Mouse (Mus musculus) stomach, postnatal 0 days (tissue): ENCODE data around the gene Il17c. TPM values are rescaled to one million over a fixed set of nuclear protein-coding genes. Genes with fewer than 3 reads are reported as not detected.

Experiments used
- ATAC-seq: fragments of 200-750 bp; cut with Nextera tagmentation; 2 replicates; pipeline ENCODE4 v1.8.0; 2017; ENCODE audit not compliant: low FRiP score, low TSS enrichment
- DNase-seq: peaks from one replicate; pipeline ENCODE4 v3.0.0-alpha.2; 2016; ENCODE audit warnings: low spot score
- H3K27ac ChIP-seq: fragments of 300-500 bp; sonication (generic); replicated peaks from 2 replicates; pipeline ENCODE4 v1.5.1; 2014; ENCODE audit warnings: mild to moderate bottlenecking, control low read depth
- H3K27me3 ChIP-seq: fragments of 300-500 bp; sonication (generic); 2 replicates; pipeline ENCODE4 v1.6.1; 2014; ENCODE audit warnings: low read length; ENCODE audit not compliant: control insufficient read depth, insufficient read depth
- H3K36me3 ChIP-seq: fragments of 300-500 bp; sonication (generic); 2 replicates; pipeline ENCODE4 v1.6.1; 2014; ENCODE audit warnings: low read length, mixed read lengths; ENCODE audit not compliant: control insufficient read depth, insufficient read depth
- H3K4me1 ChIP-seq: fragments of 300-500 bp; sonication (generic); replicated peaks from 2 replicates; pipeline ENCODE4 v1.6.1; 2014; ENCODE audit warnings: antibody characterized with exemption; ENCODE audit not compliant: control insufficient read depth, insufficient read depth
- H3K4me2 ChIP-seq: fragments of 300-500 bp; sonication (generic); replicated peaks from 2 replicates; pipeline ENCODE4 v1.6.1; 2014; ENCODE audit warnings: low read depth, mild to moderate bottlenecking, control low read depth, moderate library complexity
- H3K4me3 ChIP-seq: fragments of 300-500 bp; sonication (generic); 2 replicates; pipeline ENCODE4 v1.5.1; 2014; ENCODE audit warnings: low read depth, low read length, control low read depth
- H3K9ac ChIP-seq: fragments of 300-500 bp; sonication (generic); 2 replicates; pipeline ENCODE4 v1.6.1; 2014; ENCODE audit warnings: mild to moderate bottlenecking, low read length, control low read depth, mixed read lengths
- H3K9me3 ChIP-seq: fragments of 300-500 bp; sonication (generic); 2 replicates; pipeline ENCODE4 v1.6.1; 2016; ENCODE audit warnings: low read length; ENCODE audit not compliant: control insufficient read depth
- CTCF ChIP-seq: IDR thresholded peaks from 2 replicates; pipeline ENCODE4 v1.5.1; 2016; ENCODE audit warnings: antibody characterized with exemption, low read depth, mild to moderate bottlenecking, moderate library complexity
- EP300 ChIP-seq: optimal IDR thresholded peaks from 2 replicates; pipeline ENCODE3; 2016; ENCODE audit warnings: antibody characterized with exemption
- WGBS: fragments of 180-500 bp; shearing (Covaris S2); extraction: QIAGEN DNeasy Blood & Tissue Kit; methylation state at CpG from one replicate; pipeline ENCODE4 v1.1.7; 2014; 5-methylcytosine and 5-hydroxymethylcytosine counted together
- polyA plus RNA-seq: library from polyadenylated mRNA; unstranded; fragments of >200 nt; fragmentation: Nextera tagmentation; extraction: Ambion mirVana; gene quantifications from 2 replicates; pipeline ENCODE4 v1.2.1, GENCODE M21; 2015

Il17c gene
- polyA plus RNA-seq, 1 experiment from 2014 or later: 0.32 TPM

DNA sequence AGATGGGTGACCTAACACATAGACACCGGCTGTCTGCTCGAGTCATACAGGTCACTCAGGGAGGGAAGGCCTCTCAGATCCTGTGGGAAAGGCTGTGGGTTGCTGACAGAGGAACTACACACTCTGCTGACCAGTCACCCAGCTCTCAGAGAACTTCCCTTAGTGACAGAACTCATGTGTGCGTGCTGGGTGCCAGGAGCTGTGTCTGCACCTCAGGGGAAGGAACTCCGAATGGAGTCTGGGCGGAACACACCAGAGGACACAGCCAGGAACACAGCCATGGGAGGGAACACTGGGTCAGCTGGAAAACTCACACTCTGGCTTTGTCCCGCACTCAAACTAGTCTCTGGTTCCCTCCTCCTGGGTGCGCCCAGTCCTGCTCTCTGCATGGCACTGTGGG lies 14.1 kb upstream of the Il17c start:
- no peak for ATAC-seq
- H3K27me3 ChIP-seq: no peaks in the 10 kb centered on the region
- WGBS: 92% methylated on average over 7 of the region's 7 CpGs

DNA sequence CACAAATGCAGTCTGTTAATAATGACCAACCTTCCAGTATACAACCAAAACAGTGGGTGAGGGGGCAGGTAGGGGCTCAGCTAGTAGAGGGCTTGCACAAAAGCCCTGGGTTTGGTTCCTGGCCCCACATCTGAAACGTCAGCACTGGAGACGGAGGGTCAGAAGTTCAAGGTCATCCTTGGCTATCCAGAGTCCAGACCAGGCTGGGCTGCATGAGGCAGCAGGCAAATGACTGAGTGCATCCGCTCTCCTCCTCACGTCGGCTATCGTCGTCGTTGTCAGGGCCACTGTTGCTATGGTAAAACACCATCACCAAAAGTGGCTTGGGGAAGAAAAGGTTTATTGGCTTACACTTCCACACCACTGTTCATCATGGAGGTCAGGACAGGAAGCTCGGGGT lies 7.5 kb upstream of the Il17c start:
- Histone ChIP-seq H3K9me3 (no peaks in the 10 kb centered on the region), H3K27me3 (no peaks in the 10 kb centered on the region), H3K36me3 (peaks cover 55% of the 10 kb centered on the region), H3K9ac (no peak overlapping the region), H3K27ac (no peak overlapping the region), H3K4me1 (no peaks in the 10 kb centered on the region), H3K4me3 (no peak overlapping the region), H3K4me2 (no peak overlapping the region)
- no peak for ATAC-seq
- 84% methylated on average over 9 of the region's 9 CpGs for whole genome bisulfite sequencing
- DNase-seq: no peak
- TF ChIP-seq CTCF (no peak), EP300 (no peak)

More for the DNA sequence above, 14.1 kb upstream of the Il17c start:
- no peaks in the 10 kb centered on the region for H3K4me1 ChIP-seq
- no peak overlapping the region for H3K27ac ChIP-seq
- no peak overlapping the region for H3K4me3 ChIP-seq
- no peak overlapping the region for H3K9ac ChIP-seq
- H3K9me3 ChIP-seq: no peaks in the 10 kb centered on the region
- H3K4me2 ChIP-seq: no peak overlapping the region
- no peak for DNase-seq
- H3K36me3 ChIP-seq: peaks cover 58% of the 10 kb centered on the region
- TF ChIP-seq EP300 (no peak), CTCF (no peak)

GRCm38 (mm10) chr8:122415554-122415953 lies 6.3 kb upstream of the Il17c start:
- ATAC-seq: no peak
- no peak for TF ChIP-seq EP300
- no peak for TF ChIP-seq CTCF
- Histone ChIP-seq H3K36me3 (peaks cover 48% of the 10 kb centered on the region), H3K27ac (no peak overlapping the region), H3K4me2 (no peak overlapping the region), H3K4me1 (no peaks in the 10 kb centered on the region), H3K27me3 (no peaks in the 10 kb centered on the region), H3K4me3 (no peak overlapping the region), H3K9me3 (no peaks in the 10 kb centered on the region), H3K9ac (no peak overlapping the region)
- 77% methylated on average over 6 of the region's 6 CpGs for WGBS
- no peak for DNase-seq

- no peak for ATAC-seq
- Histone ChIP-seq H3K27me3 (no peaks in the 10 kb centered on the region), H3K36me3 (peaks cover 18% of the 10 kb centered on the region), H3K4me1 (no peaks in the 10 kb centered on the region), H3K27ac (no peak overlapping the region; the same call in 1 of the 2 replicates), H3K9me3 (no peaks in the 10 kb centered on the region), H3K9ac (no peak overlapping the region), H3K4me3 (no peak overlapping the region), H3K4me2 (no peak overlapping the region)
- DNase-seq: no peak
- WGBS: 62% methylated on average over 9 of the region's 9 CpGs
- TF ChIP-seq CTCF (no peak), EP300 (no peak)
Observed at GRCm38 (mm10) chr8:122419881-122420555, 1.8 kb upstream of the Il17c start.

GRCm38 (mm10) chr8:122423217-122423616 lies 1.4 kb downstream of the Il17c start:
- H3K36me3 ChIP-seq: no peaks in the 10 kb centered on the region
- TF ChIP-seq EP300 (no peak), CTCF (no peak)
- ATAC-seq (no peak), DNase-seq (no peak)
- H3K4me3 ChIP-seq: no peak overlapping the region
- H3K9ac ChIP-seq: no peak overlapping the region
- no peak overlapping the region for H3K27ac ChIP-seq
- H3K27me3 ChIP-seq: no peaks in the 10 kb centered on the region
- WGBS: 87% methylated on average over 24 of the region's 24 CpGs
- no peaks in the 10 kb centered on the region for H3K4me1 ChIP-seq
- H3K4me2 ChIP-seq: no peak overlapping the region
- H3K9me3 ChIP-seq: no peaks in the 10 kb centered on the region

GRCm38 (mm10) chr8:122423659-122424058 lies 1.8 kb downstream of the Il17c start:
- Histone ChIP-seq H3K9ac (no peak overlapping the region), H3K36me3 (no peaks in the 10 kb centered on the region), H3K4me2 (no peak overlapping the region), H3K27me3 (no peaks in the 10 kb centered on the region), H3K4me1 (no peaks in the 10 kb centered on the region), H3K9me3 (no peaks in the 10 kb centered on the region), H3K4me3 (no peak overlapping the region), H3K27ac (no peak overlapping the region)
- no peak for TF ChIP-seq EP300
- TF ChIP-seq CTCF: no peak
- ATAC-seq: no peak
- 25% methylated on average over 5 of the region's 5 CpGs for WGBS
- no peak for DNase-seq
